ENCODE assay signal across 8 mouse cellular contexts in the genomic region with DNA sequence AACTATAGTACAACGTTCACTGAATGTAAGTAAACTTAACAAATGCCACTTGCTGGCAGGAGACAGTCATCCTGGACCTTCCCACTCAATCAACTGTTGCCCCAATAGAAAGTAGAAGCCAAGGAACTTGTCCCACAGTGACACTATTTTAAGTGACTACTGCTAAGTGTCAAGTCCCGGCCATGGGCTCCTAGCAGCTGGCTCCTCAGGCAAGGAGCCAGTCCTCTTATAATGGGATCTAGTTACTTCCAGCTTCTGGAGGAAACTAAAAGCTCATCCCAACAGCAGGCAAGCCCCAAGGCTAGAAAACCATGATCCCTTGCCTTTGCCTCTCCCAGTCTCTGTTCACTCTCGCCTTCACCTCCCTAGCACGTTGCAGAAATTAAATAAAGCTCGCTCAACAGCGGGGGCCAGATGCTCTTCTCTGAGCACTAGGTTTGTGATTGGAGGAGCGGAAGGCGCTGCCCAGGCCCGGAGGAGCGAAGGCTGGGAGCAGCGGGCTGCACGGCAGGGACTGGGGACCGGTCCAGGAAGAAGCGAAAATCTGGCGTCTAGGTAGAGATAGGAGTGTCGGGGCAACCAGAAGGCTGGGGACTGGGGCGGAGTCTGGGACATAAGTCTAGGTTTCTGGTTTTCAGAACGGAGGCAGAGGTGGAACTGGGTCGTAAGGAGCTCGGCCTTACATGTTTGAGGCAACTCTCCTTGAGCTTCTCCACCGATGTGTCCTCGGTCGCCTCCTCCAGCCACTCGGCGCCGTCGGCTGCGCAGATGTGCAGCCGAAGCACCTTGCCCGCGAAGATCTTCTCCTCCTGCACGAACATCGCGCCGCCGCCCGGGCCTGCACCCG. TPM values are rescaled to one million over a fixed set of nuclear protein-coding genes. Genes with fewer than 3 reads are reported as not detected.
A peak's percentile ranks its signal among the peaks of the same experiment; 100 is the strongest.
DNase-seq lines count a peak whose midpoint lies in the region; ATAC-seq and TF ChIP-seq lines count a peak whose summit lies in the region.

No protein-coding gene starts in this region.

- ATAC-seq in frontal cortex, adult (ENCODE audit: low TSS enrichment): peak; percentile 47
- peak; percentile 31 for ATAC-seq in hindbrain, embryonic 15.5 days (ENCODE audit: low FRiP score, low read depth)

- 2% methylated on average over 38 of the region's 38 CpGs for WGBS in spleen, adult 2 months
- 2% methylated on average over 37 of the region's 38 CpGs for WGBS in hindbrain, embryonic 15.5 days

- peak overlapping the region; percentile 85 for H3K27ac ChIP-seq in spleen, adult 2 months (ENCODE audit: insufficient read depth, low read length)
- peak overlapping the region; percentile 88 for H3K27ac ChIP-seq in hindbrain, embryonic 15.5 days (replicated peaks)

- peak overlapping the region; percentile 75 for H3K9ac ChIP-seq in hindbrain, embryonic 15.5 days

- H3K4me3 ChIP-seq in spleen, adult 2 months (ENCODE audit: extremely low read depth, insufficient read depth, insufficient read length): peak overlapping the region; percentile 76
- peak overlapping the region; percentile 70 for H3K4me3 ChIP-seq in hindbrain, embryonic 15.5 days
- peak overlapping the region; percentile 96 for H3K4me3 ChIP-seq in megakaryocyte, embryonic 14.5 days (replicated peaks)

- TF ChIP-seq POLR2A in spleen, adult 2 months (IDR thresholded peaks at IDR 0.05; ENCODE audit: low read depth, low read length): no peak

- H3K36me3 ChIP-seq in spleen, adult 2 months (ENCODE audit: control insufficient read depth, insufficient read depth, low read length): peaks cover 3% of the 10 kb centered on the region; the same call in 1 of the 2 replicates
- no peaks in the 10 kb centered on the region for H3K36me3 ChIP-seq in hindbrain, embryonic 15.5 days
- H3K36me3 ChIP-seq in megakaryocyte, embryonic 14.5 days (replicated peaks; ENCODE audit: low read length): peaks cover 23% of the 10 kb centered on the region

- H3K27me3 ChIP-seq in spleen, adult 2 months (ENCODE audit: control insufficient read depth, insufficient read depth, low read length): no peaks in the 10 kb centered on the region
- no peaks in the 10 kb centered on the region for H3K27me3 ChIP-seq in hindbrain, embryonic 15.5 days
- no peaks in the 10 kb centered on the region for H3K27me3 ChIP-seq in megakaryocyte, embryonic 14.5 days (replicated peaks)

- H3K4me1 ChIP-seq in spleen, adult 2 months (ENCODE audit: control insufficient read depth, insufficient read depth, insufficient read length): peaks cover 4% of the 10 kb centered on the region; the same call in 1 of the 2 replicates
- peaks cover 43% of the 10 kb centered on the region for H3K4me1 ChIP-seq in hindbrain, embryonic 15.5 days (replicated peaks)
- peaks cover 67% of the 10 kb centered on the region for H3K4me1 ChIP-seq in megakaryocyte, embryonic 14.5 days

- peak in 1 of 2 experiments; percentile 26 for DNase-seq in spleen, adult 2 months (ENCODE audit: low read depth in 1 of 2, low spot score in 2 of 2)
- no peak for DNase-seq in spleen, adult 18-20 months
- DNase-seq in cerebellum, adult 9-10 months: peak; percentile 92
- peak; percentile 43 to 70 for DNase-seq in left cerebral cortex, postnatal 25 days (ENCODE audit: low spot score in 2 of 2)
- DNase-seq in right cerebral cortex, postnatal 4 days: peak; percentile 39

- intact Hi-C loops in left cerebral cortex, postnatal 25 days (cut with DNase I): loop anchor here (1.0 to 2.0 kb wide), 2 partner anchors 38 to 119 kb away; a partner anchor contains a TSS

- no peak for TF ChIP-seq CTCF in spleen, adult 2 months (IDR thresholded peaks at IDR 0.05; ENCODE audit: extremely low read depth, insufficient read depth, insufficient read length, insufficient replicate concordance)

- no peaks in the 10 kb centered on the region for H3K9me3 ChIP-seq in hindbrain, embryonic 15.5 days
- H3K9me3 ChIP-seq in megakaryocyte, embryonic 14.5 days: no peaks in the 10 kb centered on the region

- peak overlapping the region; percentile 78 for H3K4me2 ChIP-seq in hindbrain, embryonic 15.5 days

RNA-seq across cellular contexts. Expression of a gene that starts 0.6 kb away (rescaled TPM):
- polyA plus RNA-seq in spleen, adult 2 months (2012; rRNA removed): 69.1 and 80.2 TPM in 2 replicates
- 130 and 143 TPM in 2 replicates for polyA plus RNA-seq in hindbrain, embryonic 15.5 days (2015; fragmentation: Nextera tagmentation; extraction: Ambion mirVana)
- 10 to 100 TPM; 59.1 to 68.2 TPM for total RNA-seq in left cerebral cortex, postnatal 25 days (2021)
- 9.0 and 55.5 TPM in 2 replicates for polyA plus RNA-seq in megakaryocyte, embryonic 14.5 days (2012; ENCODE audit: insufficient read depth, low replicate concordance)

RNA-seq across cellular contexts. Expression of a gene that starts 37.9 kb away (rescaled TPM):
- polyA plus RNA-seq in spleen, adult 2 months (2012; rRNA removed): 5.3 and 6.5 TPM in 2 replicates
- polyA plus RNA-seq in hindbrain, embryonic 15.5 days (2015; fragmentation: Nextera tagmentation; extraction: Ambion mirVana): 71.7 and 77.2 TPM in 2 replicates
- total RNA-seq in left cerebral cortex, postnatal 25 days (2021): 100 to 1,000 TPM; 148 to 162 TPM
- polyA plus RNA-seq in megakaryocyte, embryonic 14.5 days (2012; ENCODE audit: insufficient read depth, low replicate concordance): 3.2 and 4.7 TPM in 2 replicates

Comparison
In these comparisons a context has a peak if more than half of its experiments do, and no peak if none do; other contexts are left out.
1. DNase-seq: peak in cerebellum, adult 9-10 months (single experiment), left cerebral cortex, postnatal 25 days (2 of 2) and right cerebral cortex, postnatal 4 days (single experiment); none in spleen, adult 18-20 months (0 of 2).
2. Peak in every context shown above with its lines, with median percentiles within 50 percentile points of each other: H3K4me3 ChIP-seq.